Mouse (Mus musculus): ENCODE data around the gene Car10.

The Car10 gene

GRCm38 (mm10) chr11:93172430-93172829 lies 74.6 kb downstream of the Car10 start:
- DNase-seq (ENCODE audit: low read depth, low spot score) = no peak

GRCm38 (mm10) chr11:93173533-93174308 lies 75.9 kb downstream of the Car10 start:
- DNase-seq (ENCODE audit: low read depth, low spot score) = no peak

GRCm38 (mm10) chr11:93185477-93185876 lies 87.6 kb downstream of the Car10 start:
- DNase-seq (ENCODE audit: low read depth, low spot score) = no peak

- no peak for DNase-seq (ENCODE audit: low read depth, low spot score)
Measured at GRCm38 (mm10) chr11:93186163-93186562, 88.3 kb downstream of the Car10 start.

GRCm38 (mm10) chr11:93188621-93189020 lies 90.8 kb downstream of the Car10 start:
- no peak for DNase-seq (ENCODE audit: low read depth, low spot score)

GRCm38 (mm10) chr11:93200046-93200445 lies 102.2 kb downstream of the Car10 start:
- DNase-seq (ENCODE audit: low read depth, low spot score) = no peak

- no peak for DNase-seq (ENCODE audit: low read depth, low spot score)
Measured at GRCm38 (mm10) chr11:93217457-93217856, 119.6 kb downstream of the Car10 start.

GRCm38 (mm10) chr11:93230057-93230456 lies 132.2 kb downstream of the Car10 start:
- no peak for DNase-seq (ENCODE audit: low read depth, low spot score)

GRCm38 (mm10) chr11:93249771-93250265 lies 152.0 kb downstream of the Car10 start:
- no peak for DNase-seq (ENCODE audit: low read depth, low spot score)

GRCm38 (mm10) chr11:93251766-93252165 lies 153.9 kb downstream of the Car10 start:
- DNase-seq (ENCODE audit: low read depth, low spot score) = no peak

- DNase-seq (ENCODE audit: low read depth, low spot score) = no peak
Measured at GRCm38 (mm10) chr11:93263979-93264378, 166.2 kb downstream of the Car10 start.

- no peak for DNase-seq (ENCODE audit: low read depth, low spot score)
Measured at GRCm38 (mm10) chr11:93272016-93272415, 174.2 kb downstream of the Car10 start.

- DNase-seq (ENCODE audit: low read depth, low spot score) = no peak
Measured at GRCm38 (mm10) chr11:93273906-93274305, 176.1 kb downstream of the Car10 start.

- no peak for DNase-seq (ENCODE audit: low read depth, low spot score)
Measured at GRCm38 (mm10) chr11:93293661-93294060, 195.8 kb downstream of the Car10 start.

GRCm38 (mm10) chr11:93309981-93310380 lies 212.2 kb downstream of the Car10 start:
- DNase-seq (ENCODE audit: low read depth, low spot score) = no peak

- no peak for DNase-seq (ENCODE audit: low read depth, low spot score)
Measured at GRCm38 (mm10) chr11:93337756-93338155, 239.9 kb downstream of the Car10 start.

- DNase-seq (ENCODE audit: low read depth, low spot score) = no peak
Measured at GRCm38 (mm10) chr11:93343961-93344360, 246.1 kb downstream of the Car10 start.

- DNase-seq (ENCODE audit: low read depth, low spot score) = no peak
Measured at GRCm38 (mm10) chr11:93344869-93345268, 247.0 kb downstream of the Car10 start.

- no peak for DNase-seq (ENCODE audit: low read depth, low spot score)
Measured at GRCm38 (mm10) chr11:93361576-93361975, 263.7 kb downstream of the Car10 start.

- no peak for DNase-seq (ENCODE audit: low read depth, low spot score)
Measured at GRCm38 (mm10) chr11:93364171-93364570, 266.3 kb downstream of the Car10 start.

GRCm38 (mm10) chr11:93367244-93367643 lies 269.4 kb downstream of the Car10 start:
- no peak for DNase-seq (ENCODE audit: low read depth, low spot score)

- no peak for DNase-seq (ENCODE audit: low read depth, low spot score)
Measured at GRCm38 (mm10) chr11:93367740-93368139, 269.9 kb downstream of the Car10 start.

- no peak for DNase-seq (ENCODE audit: low read depth, low spot score)
Measured at GRCm38 (mm10) chr11:93373697-93374354, 276.0 kb downstream of the Car10 start.

All from CD4-positive, CD25-positive, alpha-beta regulatory T cell, adult 2 months (primary cell).